Mouse (Mus musculus) retina, adult 2 months (tissue): Measurements from ENCODE around the gene Reck.

ENCODE experiments used
- DNase-seq: peaks from one replicate; pipeline ENCODE4 v3.0.0-alpha.2; 2012; ENCODE audit warnings: low read depth, low spot score

The Reck gene

DNA sequence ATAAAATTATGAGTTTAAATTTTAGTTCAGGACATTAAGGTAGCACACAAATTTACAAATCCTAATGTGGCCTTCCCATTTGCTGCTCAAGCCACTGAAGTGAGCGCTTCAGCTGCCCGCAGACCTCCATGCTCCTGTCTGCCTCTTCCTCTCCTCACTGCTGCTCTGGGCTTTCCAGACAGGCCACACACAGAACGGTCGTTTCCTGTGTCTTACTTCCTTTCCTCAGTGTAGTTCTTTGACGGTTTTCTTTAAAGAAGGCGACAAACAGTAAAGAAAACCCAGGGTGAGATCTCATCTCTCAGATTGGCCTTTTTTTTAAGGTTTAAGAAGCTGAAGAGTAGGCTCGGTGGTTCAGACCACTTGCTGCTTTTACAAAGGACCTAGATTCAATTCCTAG is 28.4 kb downstream of the Reck start:
- DNase-seq: no peak

DNA sequence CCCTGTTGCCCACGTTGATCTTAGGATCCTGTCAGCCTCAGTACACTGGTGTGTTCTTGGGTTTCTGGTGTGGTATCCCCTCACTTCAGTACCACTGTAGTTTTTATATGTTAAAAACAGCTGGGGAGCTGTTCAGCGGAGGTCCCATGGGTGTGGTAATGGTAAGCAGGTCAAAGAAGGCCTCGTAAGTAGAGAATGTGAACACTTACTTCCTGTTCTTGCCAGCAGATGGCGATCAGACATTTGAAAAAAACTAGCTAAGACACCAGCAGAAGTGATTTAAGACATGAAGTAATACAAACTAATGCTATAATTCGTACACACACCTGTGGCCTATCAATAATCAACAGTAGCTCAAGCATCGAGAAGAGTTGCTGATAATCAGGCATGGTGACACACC is 31.1 kb downstream of the Reck start:
- DNase-seq: peak; percentile 43

- no peak for DNase-seq
Measured at GRCm38 (mm10) chr4:43918221-43918620, 42.9 kb downstream of the Reck start.

GRCm38 (mm10) chr4:43920602-43921001 is 45.3 kb downstream of the Reck start:
- DNase-seq: no peak

- DNase-seq: no peak
Measured at GRCm38 (mm10) chr4:43925125-43925524, 49.8 kb downstream of the Reck start.

DNA sequence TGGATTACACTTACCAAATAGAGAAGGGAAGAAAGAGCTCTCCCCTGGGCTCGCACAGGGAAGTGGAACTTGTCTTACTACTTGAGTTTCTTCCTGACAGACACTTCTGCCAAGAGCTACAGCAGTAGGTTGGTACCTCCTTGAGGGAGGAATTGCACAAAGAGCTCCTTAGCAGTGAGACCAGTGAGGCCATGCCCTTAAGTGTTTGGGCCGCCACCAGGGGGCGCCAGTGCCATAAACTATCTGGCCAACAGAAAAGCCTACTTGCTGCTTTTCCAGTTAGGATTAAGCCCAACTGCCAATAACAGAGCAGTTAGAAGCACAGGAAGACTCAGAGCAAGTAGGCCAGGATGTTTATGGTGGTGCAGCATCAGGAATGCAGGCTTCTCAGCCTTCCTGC is 50.4 kb downstream of the Reck start:
- peak; percentile 64 for DNase-seq

DNA sequence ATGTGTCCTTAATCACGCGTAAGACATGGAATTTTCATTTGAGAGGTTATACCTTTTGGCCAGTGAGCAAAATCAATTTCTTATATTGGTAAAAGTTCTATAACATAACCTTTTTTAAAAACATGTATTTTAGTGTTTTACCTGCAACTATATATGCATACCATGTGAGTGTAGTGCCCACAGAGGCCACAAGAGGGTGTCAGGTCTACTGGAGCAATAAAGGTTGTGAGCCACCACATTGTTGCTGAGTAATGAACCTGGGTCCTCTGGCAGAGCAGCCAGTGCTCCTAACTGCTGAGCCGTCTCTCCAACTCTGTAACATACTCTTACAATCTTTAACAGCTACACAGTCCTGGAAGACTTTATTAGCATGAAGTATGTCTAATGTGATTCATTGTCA is 52.5 kb downstream of the Reck start:
- no peak for DNase-seq

- no peak for DNase-seq
Measured at GRCm38 (mm10) chr4:43931877-43932276, 56.5 kb downstream of the Reck start.

DNA sequence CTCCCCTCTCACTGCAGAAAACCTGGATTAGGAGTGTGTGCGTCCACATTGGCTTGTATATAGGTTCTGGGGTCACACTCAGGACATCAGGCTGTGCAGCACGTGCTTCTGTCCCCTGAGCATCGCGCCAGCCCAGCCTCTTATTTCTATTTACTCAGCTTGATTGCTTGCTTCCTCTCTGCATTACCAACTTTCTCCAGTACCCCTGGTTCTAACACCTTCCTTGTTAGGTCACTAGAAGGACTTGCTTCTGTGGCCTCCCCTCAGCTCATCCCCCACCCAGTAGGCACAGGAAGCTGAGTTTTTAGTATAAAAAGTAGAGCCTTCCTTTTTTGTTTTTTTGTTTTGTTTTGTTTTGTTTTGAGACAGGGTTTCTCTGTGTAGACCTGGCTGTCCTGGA is 60.9 kb downstream of the Reck start:
- no peak for DNase-seq

DNA sequence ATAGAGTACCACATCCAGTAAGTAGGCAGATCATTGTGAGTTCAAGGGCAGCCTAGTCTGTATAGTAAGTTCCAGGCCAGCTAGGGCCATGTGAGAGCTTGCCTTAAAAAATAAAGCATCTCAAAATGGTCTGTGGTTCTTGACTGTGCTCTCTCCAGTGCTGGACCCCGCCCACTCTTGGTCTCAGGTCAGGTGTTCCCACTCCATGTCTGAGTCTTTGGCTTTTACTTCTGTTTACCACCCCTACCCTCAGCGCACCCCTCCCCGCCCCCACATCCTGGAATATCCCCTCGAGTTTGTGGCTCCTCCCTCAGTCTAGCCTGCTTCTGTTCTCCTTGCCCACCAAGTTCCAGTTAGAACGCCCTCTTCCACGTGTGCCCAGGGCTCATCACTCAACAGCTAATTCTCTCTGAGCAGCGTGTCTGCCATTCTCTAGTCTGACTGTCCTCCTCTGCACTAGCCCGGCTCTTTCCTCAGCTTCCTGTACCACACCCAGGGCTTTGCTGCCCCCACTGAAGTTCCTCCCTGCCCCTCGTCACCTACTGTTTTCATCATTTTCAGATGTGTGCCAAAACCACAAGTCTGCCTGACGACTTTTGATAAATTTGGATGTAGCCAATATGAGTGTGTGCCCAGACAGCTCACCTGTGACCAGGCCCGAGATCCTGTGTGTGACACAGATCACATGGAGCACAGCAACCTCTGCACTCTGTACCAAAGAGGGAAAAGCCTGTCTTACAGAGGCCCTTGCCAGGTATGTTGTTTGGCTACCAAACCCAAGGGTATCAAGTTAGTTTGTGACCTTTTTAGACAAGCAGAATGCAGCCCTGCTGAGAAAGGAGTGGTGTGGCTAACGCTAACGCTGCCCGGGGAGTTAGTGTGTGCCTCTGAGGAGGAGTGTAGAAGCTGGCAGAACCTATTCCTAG is 61.7 kb downstream of the Reck start:
- no peak for DNase-seq

DNA sequence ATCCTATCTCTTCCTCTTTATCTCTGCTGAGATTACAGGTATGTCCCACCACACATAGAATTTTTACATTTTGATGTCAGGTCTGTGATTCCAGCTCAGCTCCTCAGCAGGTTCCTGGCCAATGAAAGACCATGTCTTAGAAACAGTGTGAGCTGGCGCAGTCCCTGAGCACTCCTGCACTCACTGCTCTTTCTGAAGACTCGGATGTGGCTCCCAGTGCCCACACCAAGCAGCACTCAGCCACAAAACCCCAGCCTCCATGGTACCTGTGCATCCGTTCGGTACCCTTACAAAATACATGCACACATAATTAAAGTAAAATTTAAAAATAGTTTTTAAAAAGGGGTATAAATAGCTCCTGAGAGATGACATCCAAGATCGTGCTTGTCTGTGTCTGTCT is 66.0 kb downstream of the Reck start:
- no peak for DNase-seq

- DNase-seq: no peak
Measured at GRCm38 (mm10) chr4:43942421-43942820, 67.1 kb downstream of the Reck start.

DNA sequence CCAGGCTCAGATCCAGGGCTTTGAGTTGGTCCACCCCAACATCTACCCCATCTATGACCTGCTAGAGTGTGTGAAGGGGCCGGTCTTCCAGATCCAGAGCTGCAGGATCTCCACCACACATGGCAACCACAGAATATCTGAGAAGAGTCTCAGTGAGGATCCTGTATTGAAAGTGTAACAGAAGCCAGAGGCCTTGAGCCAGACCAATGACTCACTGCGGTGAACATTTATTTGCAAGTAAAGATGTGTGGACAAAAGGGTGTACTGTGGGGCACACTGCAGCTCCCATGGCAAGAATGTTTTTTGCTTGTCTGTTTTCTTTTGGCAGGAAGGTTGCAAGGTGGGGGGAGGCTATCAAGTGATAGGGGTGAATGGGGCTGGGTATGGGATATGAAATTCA is 72.2 kb downstream of the Reck start:
- no peak for DNase-seq

GRCm38 (mm10) chr4:43957292-43957845 is 82.0 kb downstream of the Reck start, which contains the start of gene Glipr2:
Gene Glipr2, plus strand, starts transcription at chr4:43957401.
- DNase-seq: no peak

DNA sequence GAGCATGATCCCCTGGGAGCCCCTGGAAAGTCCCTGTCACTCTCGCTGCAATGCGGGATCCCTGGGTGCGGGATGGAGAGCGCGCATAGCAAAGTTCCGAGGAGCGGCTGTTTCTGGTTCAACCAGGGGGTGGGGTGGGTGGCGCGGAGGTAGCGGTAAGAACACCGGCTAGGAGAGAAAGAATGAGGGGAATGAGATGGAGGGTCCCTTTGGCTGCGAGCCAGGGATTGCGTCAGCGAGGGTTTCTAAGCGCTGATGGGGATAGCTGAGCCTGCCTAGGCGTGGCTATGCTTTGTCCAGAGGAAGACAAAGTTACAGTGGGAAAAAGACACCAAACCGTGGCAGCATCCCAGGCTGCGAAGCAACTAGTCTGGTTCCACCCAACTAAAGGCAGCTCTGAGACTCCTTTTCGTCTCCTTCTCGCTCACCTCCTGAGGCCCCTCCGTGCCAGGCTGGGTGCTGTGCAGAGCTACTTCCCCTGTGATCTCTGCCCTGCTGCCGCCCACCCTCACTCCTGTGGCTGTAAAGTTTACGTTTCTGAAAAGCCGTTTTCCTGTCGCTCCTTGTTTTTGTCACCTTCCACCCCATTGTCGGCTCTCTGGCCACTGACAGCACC is 82.6 kb downstream of the Reck start:
- DNase-seq: no peak

- no peak for DNase-seq
Measured at GRCm38 (mm10) chr4:43959523-43960179, 84.3 kb downstream of the Reck start.

DNA sequence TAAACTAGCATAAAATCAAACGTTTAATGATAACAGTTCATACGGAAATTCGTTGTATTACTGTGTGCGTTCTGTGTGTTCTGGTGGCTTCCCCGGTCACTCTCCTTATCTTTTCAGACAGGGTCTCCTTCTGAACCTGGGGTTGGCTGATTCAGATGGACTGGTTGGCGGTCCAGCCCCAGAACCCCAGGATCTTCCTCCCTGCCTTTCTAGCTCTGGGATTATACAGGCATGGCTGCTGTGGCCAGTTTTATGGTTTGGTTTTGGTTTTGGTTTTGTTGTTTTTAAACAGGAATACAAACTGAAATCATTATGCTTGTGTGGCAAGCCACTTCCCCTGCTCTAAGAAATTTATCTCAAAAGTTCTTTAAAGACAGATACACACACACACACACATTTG is 84.9 kb downstream of the Reck start:
- no peak for DNase-seq

DNA sequence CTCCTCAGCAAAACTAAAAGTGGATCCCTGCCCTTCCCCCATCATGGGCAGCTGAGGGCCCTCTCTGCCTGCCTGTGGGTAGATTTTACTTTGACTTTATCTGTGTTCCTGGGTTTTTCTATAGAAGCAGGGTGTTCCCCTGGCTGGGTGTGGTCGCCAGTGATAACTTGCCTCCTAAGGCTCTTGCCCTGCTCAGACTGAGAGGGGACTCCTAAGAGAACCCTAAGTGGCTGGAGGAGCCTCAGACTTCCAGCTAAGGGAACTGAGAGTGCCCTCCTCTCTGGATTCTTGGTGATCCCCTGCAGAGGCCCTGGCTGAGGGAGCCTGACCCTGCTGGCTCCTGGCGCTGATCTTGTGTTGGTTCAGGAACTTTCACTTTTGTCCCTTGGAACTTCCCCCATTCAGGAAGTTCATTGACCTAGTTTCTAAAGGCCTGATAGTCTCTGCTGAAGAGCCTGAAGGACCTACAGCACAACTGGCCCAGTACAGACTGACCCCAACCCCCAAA is 89.0 kb downstream of the Reck start:
- no peak for DNase-seq

DNA sequence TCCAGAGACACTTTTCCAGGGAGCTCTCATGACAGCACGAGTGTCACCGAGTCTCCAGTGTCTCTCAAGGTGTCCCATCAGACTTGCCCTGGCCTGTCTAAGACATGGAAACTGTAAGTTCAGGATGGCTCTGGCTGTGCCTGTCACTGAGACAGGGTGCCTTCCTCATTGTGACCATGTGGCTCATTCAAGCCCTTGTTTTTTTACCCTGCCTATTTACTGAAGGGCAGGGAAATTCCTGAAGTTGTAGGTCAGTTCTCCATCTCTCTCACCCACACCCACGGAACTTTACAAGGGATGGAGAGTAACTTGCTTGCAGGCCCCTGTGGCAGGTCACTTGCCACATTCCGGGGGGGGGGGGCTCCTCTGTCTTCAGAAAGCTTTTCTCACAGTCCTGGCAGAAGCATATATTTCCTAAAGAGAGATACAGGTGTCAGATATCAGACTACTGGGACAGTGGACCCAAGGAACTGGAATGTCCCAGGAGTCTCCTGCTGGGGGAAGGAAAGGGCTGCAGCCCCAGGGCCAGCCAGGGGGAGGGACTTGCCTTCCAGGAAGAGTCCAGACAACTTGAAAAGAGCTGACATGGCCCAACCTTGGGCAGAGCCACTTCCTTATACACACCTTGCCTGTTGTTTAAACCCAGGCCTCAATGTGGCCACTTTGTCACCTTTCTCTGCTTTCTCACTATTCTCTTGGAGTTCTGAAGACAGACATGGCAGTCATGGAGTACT is 89.8 kb downstream of the Reck start:
- no peak for DNase-seq

DNA sequence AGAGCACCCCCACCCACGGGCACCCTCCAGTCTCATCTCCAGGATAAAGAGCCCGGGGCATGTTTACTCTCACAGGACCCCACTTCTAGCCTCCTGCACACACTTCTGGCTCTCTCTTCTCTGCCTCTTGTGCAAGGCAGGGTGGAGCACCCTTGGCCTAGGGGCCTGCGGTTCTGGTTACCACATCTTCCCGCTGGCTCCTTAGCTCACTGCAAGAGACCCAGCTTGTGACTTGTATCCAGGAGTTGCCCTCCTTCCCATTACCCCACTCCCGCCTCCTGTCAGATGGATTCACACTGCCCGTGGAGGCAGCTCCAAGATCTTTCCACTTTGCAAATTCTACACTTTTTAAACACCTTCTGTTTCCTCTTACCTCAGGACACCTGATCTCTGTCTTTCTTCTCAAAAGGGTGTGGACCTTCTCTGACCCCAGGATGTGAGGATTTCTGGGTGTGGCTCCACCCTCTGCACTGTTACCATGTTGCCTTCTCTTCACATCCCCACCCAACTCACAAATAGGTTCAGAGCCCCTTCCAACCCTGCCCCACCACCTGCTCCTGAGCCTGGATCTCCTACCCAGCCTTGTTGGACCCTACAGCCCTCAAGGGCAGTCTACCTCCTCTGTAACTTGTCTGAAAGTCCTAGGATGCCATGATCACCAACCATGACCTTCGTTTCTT is 90.7 kb downstream of the Reck start:
- DNase-seq: no peak

- DNase-seq: no peak
Measured at GRCm38 (mm10) chr4:43968650-43969049, 93.3 kb downstream of the Reck start.
